Mouse (Mus musculus) forebrain, postnatal 0 days (tissue): ENCODE measurements at regions not wholly inside any gene's neighbourhood (a gene's known extent, or its start where the extent isn't known, plus 50 kb on each side); places are given as distances from the start of the nearest gene placed in this dataset.

Experiments
- ATAC-seq: fragments of 200-750 bp; cut with Nextera tagmentation; 2 replicates; pipeline ENCODE4 v1.8.0; 2017; ENCODE audit warnings: mild to moderate bottlenecking, moderate library complexity
- DNase-seq: peaks from one replicate; pipeline ENCODE4 v3.0.0-alpha.2; 2015
- H3K27ac ChIP-seq: fragments of 300-500 bp; sonication (generic); 2 replicates; pipeline ENCODE4 v1.5.1; 2014; ENCODE audit warnings: low read depth, mild to moderate bottlenecking, antibody characterized with exemption, low read length, moderate library complexity, mixed read lengths
- H3K27me3 ChIP-seq: fragments of 300-500 bp; sonication (generic); 2 replicates; pipeline ENCODE4 v1.6.1; 2014; ENCODE audit warnings: mild to moderate bottlenecking, low read length, mixed read lengths; ENCODE audit not compliant: insufficient read depth
- H3K36me3 ChIP-seq: fragments of 300-500 bp; sonication (generic); 2 replicates; pipeline ENCODE4 v1.6.1; 2014; ENCODE audit warnings: mild to moderate bottlenecking, moderate library complexity; ENCODE audit not compliant: insufficient read depth
- H3K4me1 ChIP-seq: fragments of 300-500 bp; sonication (generic); 2 replicates; pipeline ENCODE4 v1.6.1; 2014; ENCODE audit warnings: antibody characterized with exemption; ENCODE audit not compliant: insufficient read depth
- H3K4me2 ChIP-seq: fragments of 300-500 bp; sonication (generic); 2 replicates; pipeline ENCODE4 v1.6.1; 2014; ENCODE audit warnings: low read depth, mild to moderate bottlenecking, moderate library complexity
- H3K4me3 ChIP-seq: fragments of 300-500 bp; sonication (generic); 2 replicates; pipeline ENCODE4 v1.5.1; 2014; ENCODE audit warnings: low read depth, low read length, mixed read lengths
- H3K9ac ChIP-seq: fragments of 300-500 bp; sonication (generic); 2 replicates; pipeline ENCODE4 v1.6.1; 2014; ENCODE audit warnings: mild to moderate bottlenecking
- H3K9me3 ChIP-seq: fragments of 300-500 bp; sonication (generic); 2 replicates; pipeline ENCODE4 v1.6.1; 2016; ENCODE audit warnings: low read length
- CTCF ChIP-seq: sonication (generic); IDR thresholded peaks from 2 replicates; pipeline ENCODE4 v1.5.1; 2016; ENCODE audit warnings: antibody characterized with exemption, control low read depth, low read depth
- WGBS: fragments of 180-500 bp; shearing (Covaris S2); extraction: QIAGEN DNeasy Blood & Tissue Kit; methylation state at CpG from one replicate; pipeline ENCODE4 v1.1.7; 2014; 5-methylcytosine and 5-hydroxymethylcytosine counted together

DNA sequence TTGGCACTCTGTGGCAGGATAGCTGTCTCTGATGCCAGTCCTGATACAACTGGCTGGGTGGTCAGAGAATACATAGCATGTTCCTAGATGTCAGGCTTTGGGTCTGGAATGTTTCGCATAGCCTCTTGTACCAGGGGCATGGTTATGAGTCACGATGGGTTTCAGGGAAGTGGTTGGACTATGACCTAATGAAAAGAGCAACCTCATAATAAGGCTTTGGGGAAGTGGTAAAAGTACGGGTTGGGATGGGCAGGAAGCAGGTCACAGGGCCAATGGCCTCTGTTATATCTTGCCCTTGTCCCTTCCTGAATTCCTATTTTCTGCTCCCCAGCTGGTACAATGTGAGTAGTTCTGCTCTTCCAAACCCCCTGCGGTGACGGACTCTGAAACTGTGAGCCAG lies 59.5 kb upstream of the Pitx1 start:
- no peak overlapping the region for H3K4me3 ChIP-seq
- H3K4me2 ChIP-seq: no peak overlapping the region
- no peak overlapping the region for H3K27ac ChIP-seq
- H3K36me3 ChIP-seq: no peaks in the 10 kb centered on the region
- WGBS: 90% methylated on average over 5 of the region's 5 CpGs
- DNase-seq (no peak), ATAC-seq (no peak)
- H3K9me3 ChIP-seq: no peaks in the 10 kb centered on the region
- H3K4me1 ChIP-seq: peaks cover 6% of the 10 kb centered on the region; the same call in 1 of the 2 replicates
- TF ChIP-seq CTCF: no peak
- H3K9ac ChIP-seq: no peak overlapping the region
- H3K27me3 ChIP-seq: no peaks in the 10 kb centered on the region

DNA sequence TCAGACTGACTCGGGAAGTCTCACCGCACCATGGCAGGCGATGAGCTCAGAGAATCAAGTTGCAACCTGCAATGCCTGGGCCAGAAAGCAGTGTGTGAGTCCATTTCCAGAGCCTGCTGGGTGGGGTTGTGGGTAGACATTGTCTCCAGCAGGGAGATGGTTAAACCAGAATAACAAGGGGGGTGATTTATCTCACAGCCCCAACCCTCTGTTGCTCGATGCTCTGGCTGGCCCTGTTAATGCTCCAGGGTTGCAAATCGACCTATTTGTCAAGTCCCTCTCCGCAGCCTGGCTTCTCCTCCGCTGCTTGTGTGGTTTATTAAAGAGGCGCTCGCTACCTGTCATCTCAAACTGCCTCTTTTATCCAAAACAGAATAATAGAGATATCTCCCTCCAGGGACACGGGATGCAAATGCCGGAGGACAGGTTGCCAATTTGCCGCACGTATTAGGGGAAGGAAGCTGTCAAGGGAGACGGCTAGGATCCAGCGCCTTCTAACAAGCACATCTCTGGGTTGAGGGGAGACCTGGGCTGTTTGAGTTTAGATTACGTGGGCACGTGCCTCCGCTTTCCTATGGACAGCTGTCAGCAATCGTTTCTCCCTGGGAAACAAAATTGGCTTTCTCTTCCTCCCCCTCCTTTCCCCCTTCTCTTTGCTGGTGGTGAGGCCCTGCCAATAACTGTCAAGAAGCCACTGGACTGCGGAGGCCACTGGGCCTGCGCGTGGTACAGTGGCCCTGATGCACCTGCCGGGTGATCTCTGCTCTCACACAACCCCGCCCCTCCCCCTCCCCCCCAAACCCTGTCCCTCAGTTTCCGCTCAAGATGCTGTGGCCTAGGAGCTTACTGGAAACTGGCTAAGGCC lies 57.4 kb upstream of the Pitx1 start:
- H3K9me3 ChIP-seq: no peaks in the 10 kb centered on the region
- no peak for TF ChIP-seq CTCF
- DNase-seq (no peak), ATAC-seq (no peak)
- no peak overlapping the region for H3K27ac ChIP-seq
- H3K9ac ChIP-seq: no peak overlapping the region
- no peak overlapping the region for H3K4me2 ChIP-seq
- H3K4me1 ChIP-seq: no peaks in the 10 kb centered on the region; the same call in 1 of the 2 replicates
- H3K27me3 ChIP-seq: no peaks in the 10 kb centered on the region
- 55% methylated on average over 25 of the region's 25 CpGs for WGBS
- H3K36me3 ChIP-seq: no peaks in the 10 kb centered on the region
- H3K4me3 ChIP-seq: no peak overlapping the region

GRCm38 (mm10) chr13:55892250-55892649 lies 56.3 kb upstream of the Pitx1 start:
- no peak for ATAC-seq
- WGBS: 91% methylated on average over 3 of the region's 3 CpGs

GRCm38 (mm10) chr13:55887099-55887736 lies 51.2 kb upstream of the Pitx1 start:
- H3K27ac ChIP-seq: no peak overlapping the region
- H3K4me3 ChIP-seq: no peak overlapping the region
- H3K36me3 ChIP-seq: no peaks in the 10 kb centered on the region
- no peak for ATAC-seq
- no peaks in the 10 kb centered on the region for H3K4me1 ChIP-seq
- DNase-seq: no peak
- no peak for TF ChIP-seq CTCF
- H3K4me2 ChIP-seq: no peak overlapping the region
- H3K9ac ChIP-seq: no peak overlapping the region
- H3K27me3 ChIP-seq: no peaks in the 10 kb centered on the region
- no peaks in the 10 kb centered on the region for H3K9me3 ChIP-seq
- 89% methylated on average over 13 of the region's 13 CpGs for WGBS

More at GRCm38 (mm10) chr13:55892250-55892649, 56.3 kb upstream of the Pitx1 start:
- Histone ChIP-seq H3K36me3 (no peaks in the 10 kb centered on the region), H3K9ac (no peak overlapping the region), H3K27ac (no peak overlapping the region), H3K9me3 (no peaks in the 10 kb centered on the region), H3K27me3 (no peaks in the 10 kb centered on the region), H3K4me1 (no peaks in the 10 kb centered on the region), H3K4me3 (no peak overlapping the region), H3K4me2 (no peak overlapping the region)
- no peak for DNase-seq
- TF ChIP-seq CTCF: no peak
